Mouse (Mus musculus): ENCODE data around the gene Pde7b. TPM values are rescaled to one million over a fixed set of nuclear protein-coding genes. Genes with fewer than 3 reads are reported as not detected.

Gene Pde7b
- total RNA-seq, 2 experiments from 2014 or later: 41.4 to 66.1 TPM

DNA sequence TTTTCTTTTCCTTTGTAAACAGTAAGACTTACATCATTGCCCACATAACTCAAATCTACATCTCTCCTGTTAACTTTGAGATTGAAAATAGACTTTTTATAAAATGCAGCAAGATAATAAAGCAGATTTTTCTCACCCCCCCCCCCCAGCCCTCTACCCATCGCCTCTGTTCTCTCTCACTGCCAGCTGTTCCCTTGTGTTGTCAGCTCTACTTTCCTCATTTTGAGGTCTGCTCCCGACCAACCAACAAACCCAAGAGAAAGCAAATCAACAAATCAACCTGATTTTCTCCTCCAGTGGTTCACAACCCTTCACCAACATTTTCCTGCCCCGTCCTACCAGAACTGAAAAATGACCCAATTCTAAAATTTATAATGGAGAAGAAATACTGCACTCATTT lies 916 bp downstream of the Pde7b start:
- intact Hi-C loops (cut with DNase I): loop anchor here (2.0 kb wide), 2 partner anchors 49 to 65 kb away; no protein-coding TSS in a partner anchor
- DNase-seq (ENCODE audit: low spot score in 2 of 2): no peak

DNA sequence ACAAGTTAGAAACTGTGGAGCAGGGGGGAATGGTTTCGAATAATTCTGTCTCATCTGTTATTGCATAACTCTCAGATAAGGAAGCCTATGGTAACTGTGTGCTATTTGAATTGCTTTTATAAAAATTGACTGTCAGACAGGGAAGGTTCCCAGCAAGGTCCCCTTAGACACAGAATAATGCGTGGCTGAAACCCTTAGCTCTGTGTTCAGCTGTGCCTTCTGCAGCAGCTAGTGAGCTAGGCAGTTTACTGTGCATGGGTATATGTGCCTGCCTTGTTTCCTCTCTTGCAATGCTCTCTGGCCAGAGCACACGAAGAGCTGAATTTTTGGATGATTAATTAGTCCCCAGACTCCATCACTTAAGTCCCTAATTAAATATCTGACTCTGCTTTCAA lies 1.4 kb downstream of the Pde7b start:
- DNase-seq (ENCODE audit: low spot score in 2 of 2): peak in 1 of 2 experiments; percentile 31
- intact Hi-C loops (cut with DNase I): no loop called here

DNA sequence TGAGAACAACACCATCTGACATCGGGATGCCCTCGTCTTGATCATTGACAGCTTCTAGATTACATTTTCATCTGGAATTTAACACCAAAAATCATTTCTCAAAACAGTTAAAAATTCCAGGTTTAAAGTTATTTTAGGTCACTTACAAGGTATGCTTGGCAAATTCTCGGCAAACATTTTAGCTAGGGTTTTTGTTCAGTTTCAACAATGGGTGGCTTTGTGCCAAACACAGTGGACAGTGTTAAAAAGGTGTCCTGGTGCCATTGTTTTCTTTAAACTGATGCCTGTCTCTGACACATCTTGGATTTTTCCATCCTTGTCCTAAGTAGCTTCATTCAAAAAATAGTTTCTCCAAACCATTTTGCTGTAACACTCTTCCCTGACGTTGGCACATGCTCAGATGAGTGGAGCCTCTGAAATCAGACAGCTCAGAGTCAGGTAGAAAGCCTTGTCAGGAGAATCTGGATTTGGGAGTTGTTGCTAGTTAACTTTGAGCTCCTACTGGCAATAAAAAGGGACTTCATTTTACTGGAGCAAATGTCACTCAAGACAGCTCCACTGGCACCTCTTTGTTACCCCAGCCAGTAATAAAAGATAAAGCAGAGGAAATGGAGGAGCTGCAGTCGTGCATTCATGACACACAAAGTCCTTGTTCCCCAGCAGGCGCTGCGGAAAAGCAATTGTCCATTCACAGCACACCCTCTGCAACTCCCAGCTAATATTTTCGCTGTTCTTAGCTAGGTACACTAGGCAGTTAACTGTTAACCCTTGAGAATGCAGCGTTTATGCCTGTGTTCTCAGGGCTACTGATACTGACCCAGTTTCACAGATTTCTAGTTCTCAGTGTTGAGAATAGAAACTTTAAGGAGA lies 2.0 kb downstream of the Pde7b start:
- intact Hi-C loops (cut with DNase I): no loop called here
- DNase-seq (ENCODE audit: low spot score in 2 of 2): peak; percentile 23 to 62

GRCm38 (mm10) chr10:20719201-20719600 lies 5.7 kb downstream of the Pde7b start:
- intact Hi-C loops (cut with DNase I): no loop called here
- DNase-seq (ENCODE audit: low spot score in 2 of 2): no peak

DNA sequence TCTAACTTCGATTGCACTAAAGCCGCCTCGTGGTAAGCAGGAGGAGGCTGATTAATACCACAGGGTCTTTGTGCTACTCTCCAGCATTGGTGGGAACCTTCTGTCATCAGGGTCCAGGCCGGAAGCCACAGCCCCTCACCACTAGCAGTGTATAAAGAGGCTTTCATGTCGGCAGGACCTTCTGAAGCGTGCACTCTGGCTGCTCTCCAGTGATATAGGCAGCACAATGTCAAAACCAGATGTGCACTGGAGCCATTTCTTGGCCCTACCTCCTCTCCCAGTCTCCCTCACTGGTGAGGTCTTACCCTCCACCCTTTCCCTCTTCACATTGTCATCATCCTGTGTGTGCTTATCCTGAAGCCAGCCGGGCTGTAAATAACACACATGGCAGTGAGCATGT lies 24.2 kb downstream of the Pde7b start:
- no peak for DNase-seq (ENCODE audit: low spot score in 2 of 2)
- intact Hi-C loops (cut with DNase I): no loop called here

DNA sequence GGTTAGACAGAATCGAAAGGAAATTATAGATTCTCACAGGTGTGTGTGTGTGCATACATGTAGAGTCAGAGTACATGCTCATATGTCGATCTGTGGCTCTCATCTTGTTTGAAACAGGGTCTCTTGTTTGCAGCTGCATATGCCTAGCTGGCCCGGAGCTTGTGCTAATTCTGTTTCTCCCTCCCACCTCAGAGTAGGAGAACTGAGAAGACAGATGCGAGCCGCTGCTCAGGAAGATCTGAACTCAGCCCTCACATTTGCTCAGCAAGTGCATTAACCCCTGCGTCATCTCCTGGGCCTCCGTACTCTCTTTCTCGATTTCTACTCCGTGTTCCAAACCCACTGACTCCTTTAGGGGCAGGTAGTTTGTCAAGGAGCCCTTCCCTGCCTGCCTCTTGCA lies 25.0 kb downstream of the Pde7b start:
- intact Hi-C loops (cut with DNase I): no loop called here
- peak in 1 of 2 experiments; percentile 53 for DNase-seq (ENCODE audit: low spot score in 2 of 2)

- intact Hi-C loops (cut with DNase I): no loop called here
- no peak for DNase-seq (ENCODE audit: low spot score in 2 of 2)
Measured at GRCm38 (mm10) chr10:20695637-20696036, 29.2 kb downstream of the Pde7b start.

- intact Hi-C loops (cut with DNase I): no loop called here
- peak in 1 of 2 experiments; percentile 59 for DNase-seq (ENCODE audit: low spot score in 2 of 2)
Measured at GRCm38 (mm10) chr10:20690002-20690401, 34.9 kb downstream of the Pde7b start.

- intact Hi-C loops (cut with DNase I): no loop called here
- no peak for DNase-seq (ENCODE audit: low spot score in 2 of 2)
Measured at GRCm38 (mm10) chr10:20684151-20684550, 40.7 kb downstream of the Pde7b start.

DNA sequence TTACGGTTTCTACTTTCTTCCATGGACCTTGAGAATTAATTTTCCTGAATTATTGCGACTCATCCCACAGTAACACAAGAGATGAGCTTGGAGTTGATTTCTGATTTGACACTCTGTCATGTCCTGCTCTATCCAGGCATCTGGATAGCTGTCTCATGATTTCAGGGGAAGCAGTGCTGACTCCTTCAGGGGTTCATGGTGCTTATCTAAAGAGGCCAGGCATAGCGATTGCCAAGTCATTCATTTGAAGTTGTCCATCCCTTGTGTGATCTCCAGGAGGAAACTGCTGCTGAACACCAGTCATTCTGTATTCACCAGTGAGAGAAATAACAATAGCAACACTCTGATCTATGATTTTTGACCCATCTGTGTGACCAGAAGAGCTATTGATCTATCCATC lies 43.9 kb downstream of the Pde7b start:
- intact Hi-C loops (cut with DNase I): no loop called here
- no peak for DNase-seq (ENCODE audit: low spot score in 2 of 2)

GRCm38 (mm10) chr10:20675321-20675720 lies 49.6 kb downstream of the Pde7b start:
- intact Hi-C loops (cut with DNase I): loop anchor here (2.0 kb wide), 1 partner anchor 49 kb away; the partner anchor contains the start of gene Pde7b
- DNase-seq (ENCODE audit: low spot score in 2 of 2): no peak

DNA sequence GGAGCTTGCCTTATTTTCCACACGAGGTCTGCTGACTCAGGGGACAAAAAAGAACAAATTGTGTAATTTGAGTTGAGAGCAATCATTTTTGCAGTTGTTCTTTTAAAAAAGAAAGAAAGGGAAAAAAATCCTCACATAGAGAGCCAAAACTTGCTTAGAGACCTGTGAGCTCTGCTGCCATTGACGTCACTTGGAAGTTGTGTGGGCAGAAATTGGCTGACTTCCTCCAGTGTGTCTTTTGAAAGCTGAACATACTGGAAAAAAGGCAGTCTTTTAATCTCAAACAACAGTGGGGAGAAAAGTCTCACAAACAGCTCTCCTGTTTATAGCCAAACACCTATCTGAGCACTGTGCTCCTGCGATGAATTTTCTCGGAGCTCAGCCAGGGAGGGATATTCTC lies 51.1 kb downstream of the Pde7b start:
- peak; percentile 73 to 97 for DNase-seq (ENCODE audit: low spot score in 2 of 2)
- intact Hi-C loops (cut with DNase I): loop anchor here (2.0 to 5.0 kb wide), 2 partner anchors 51 to 144 kb away; partner anchors contain the start of gene Pde7b

DNA sequence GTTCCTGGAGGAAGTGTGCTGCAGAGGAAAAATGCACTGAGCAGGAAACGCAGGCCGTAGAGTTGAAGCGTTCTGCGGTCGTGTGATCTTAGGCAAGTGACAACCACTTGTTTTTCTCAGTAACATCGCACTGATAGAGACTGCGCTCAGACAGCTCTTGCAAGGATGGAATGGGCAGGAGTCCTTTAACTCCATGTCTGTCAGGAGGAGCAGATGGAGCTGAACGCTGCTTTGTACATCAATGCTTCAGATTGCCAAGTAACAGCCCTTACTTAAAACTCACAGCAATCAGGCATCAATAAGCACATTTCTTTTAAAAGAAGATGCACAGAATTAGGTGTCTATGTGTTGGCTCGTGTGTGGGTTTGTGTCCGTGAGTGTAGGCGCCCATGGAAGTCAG lies 52.3 kb downstream of the Pde7b start:
- intact Hi-C loops (cut with DNase I): loop anchor here (5.0 kb wide), 1 partner anchor 145 kb away; no protein-coding TSS in a partner anchor
- peak in 1 of 2 experiments; percentile 42 for DNase-seq (ENCODE audit: low spot score in 2 of 2)

DNA sequence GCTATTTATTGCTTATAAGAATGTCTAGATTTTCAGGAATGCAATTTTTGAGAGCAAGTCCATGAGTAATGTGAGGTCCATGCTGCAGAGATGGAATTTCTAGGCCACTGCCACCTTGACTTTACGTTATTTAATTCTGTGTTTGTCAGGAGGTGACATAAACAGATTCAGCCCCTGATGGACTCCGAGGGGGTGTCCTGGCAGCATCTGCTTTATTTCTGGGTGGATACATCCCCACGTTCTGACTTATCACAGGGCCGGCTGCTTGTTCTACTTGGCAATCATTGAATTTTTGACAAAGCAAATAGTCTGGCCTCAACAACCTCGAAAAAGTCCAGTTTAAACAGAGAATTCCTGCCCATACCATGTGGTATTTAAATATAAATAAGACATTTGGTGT lies 53.3 kb downstream of the Pde7b start:
- DNase-seq (ENCODE audit: low spot score in 2 of 2): no peak
- intact Hi-C loops (cut with DNase I): loop anchor here (5.0 kb wide), 1 partner anchor 146 kb away; no protein-coding TSS in a partner anchor

- DNase-seq (ENCODE audit: low spot score in 2 of 2): no peak
- intact Hi-C loops (cut with DNase I): loop anchor here (5.0 kb wide), 1 partner anchor 147 kb away; no protein-coding TSS in a partner anchor
Measured at GRCm38 (mm10) chr10:20670541-20670940, 54.3 kb downstream of the Pde7b start.

- intact Hi-C loops (cut with DNase I): no loop called here
Measured at GRCm38 (mm10) chr10:20669467-20669866, 55.4 kb downstream of the Pde7b start.

GRCm38 (mm10) chr10:20668577-20668976 lies 56.3 kb downstream of the Pde7b start:
- intact Hi-C loops (cut with DNase I): no loop called here
- DNase-seq (ENCODE audit: low spot score in 2 of 2): peak in 1 of 2 experiments; percentile 51

More at GRCm38 (mm10) chr10:20669467-20669866, 55.4 kb downstream of the Pde7b start:
- no peak for DNase-seq (ENCODE audit: low spot score in 2 of 2)

DNA sequence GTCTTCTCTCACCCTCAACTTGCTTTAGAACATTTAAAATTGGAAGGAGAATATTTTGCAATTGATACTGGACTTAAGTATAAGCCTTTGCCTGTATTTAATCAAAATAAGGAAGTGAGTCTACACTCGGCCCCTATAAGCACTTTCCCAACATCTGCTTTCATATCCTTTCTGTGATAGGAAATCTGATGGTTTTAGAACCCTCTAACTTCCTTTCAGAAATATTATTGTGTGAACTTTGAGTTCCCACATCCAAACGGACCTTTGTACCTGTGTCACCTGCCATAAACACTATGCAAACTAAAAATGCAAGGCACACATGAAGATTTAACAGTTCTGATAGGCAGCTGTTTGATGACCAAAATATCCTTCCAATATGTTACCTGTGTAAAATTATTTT lies 58.2 kb downstream of the Pde7b start:
- DNase-seq (ENCODE audit: low spot score in 2 of 2): no peak
- intact Hi-C loops (cut with DNase I): no loop called here

- DNase-seq (ENCODE audit: low spot score in 2 of 2): no peak
- intact Hi-C loops (cut with DNase I): no loop called here
Measured at GRCm38 (mm10) chr10:20662951-20663350, 61.9 kb downstream of the Pde7b start.

DNA sequence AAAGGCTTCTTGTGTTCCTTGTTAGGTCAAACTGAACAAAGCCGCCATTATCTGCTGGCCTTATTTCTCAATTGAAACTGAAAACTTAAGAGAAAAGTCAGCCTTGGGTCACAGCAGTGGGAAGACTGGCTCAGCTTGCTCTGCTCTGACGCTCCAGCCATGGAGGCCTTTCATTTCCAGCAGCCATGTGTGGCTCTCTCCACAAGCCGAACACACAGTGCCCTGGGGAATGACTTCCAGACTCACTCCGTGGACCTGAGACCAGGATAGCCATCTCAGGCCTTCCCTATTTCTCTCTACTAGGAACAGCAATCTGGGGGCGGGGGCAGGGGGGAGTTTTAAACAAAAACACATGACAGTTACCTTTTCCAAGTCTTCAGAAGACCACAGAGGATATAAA lies 63.2 kb downstream of the Pde7b start:
- intact Hi-C loops (cut with DNase I): no loop called here
- DNase-seq (ENCODE audit: low spot score in 2 of 2): no peak

DNA sequence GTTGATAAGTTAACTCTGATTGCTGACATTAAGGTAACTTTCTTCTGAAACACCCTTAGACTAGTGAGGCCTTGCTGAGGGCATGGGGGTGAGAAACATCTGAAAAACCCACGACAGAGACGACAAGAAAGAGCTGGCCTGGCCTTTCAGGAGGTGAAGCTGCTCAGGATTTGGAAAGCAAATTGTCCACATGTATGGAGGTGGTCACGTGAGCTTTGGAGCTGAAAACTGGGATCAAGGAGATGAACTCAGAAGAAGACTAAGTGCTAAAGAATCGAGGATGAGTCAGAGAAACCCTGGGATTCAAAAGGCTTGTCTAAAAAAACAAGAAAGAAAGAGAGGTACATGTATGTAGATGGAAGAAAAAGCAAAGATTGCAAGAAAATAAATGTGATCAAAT lies 65.2 kb downstream of the Pde7b start:
- intact Hi-C loops (cut with DNase I): loop anchor here (2.0 kb wide), 2 partner anchors 65 to 159 kb away; partner anchors contain the start of gene Pde7b
- no peak for DNase-seq (ENCODE audit: low spot score in 2 of 2)

All from left cerebral cortex, postnatal 25 days (tissue).